Mouse (Mus musculus) olfactory bulb, adult 2 months (tissue): ENCODE results near the gene Plod2.

Source experiments
- CTCF ChIP-seq: fragments of 200-500 bp; IDR thresholded peaks from 2 replicates; pipeline ENCODE4 v1.5.1; 2012; ENCODE audit warnings: low read depth, mild to moderate bottlenecking, low read length, moderate library complexity; ENCODE audit not compliant: insufficient read depth
- POLR2A ChIP-seq: fragments of 200-500 bp; IDR thresholded peaks from 2 replicates; pipeline ENCODE4 v1.6.1; 2012; ENCODE audit warnings: mild to moderate bottlenecking, low read depth, low read length, moderate library complexity; ENCODE audit not compliant: insufficient read depth

DNA sequence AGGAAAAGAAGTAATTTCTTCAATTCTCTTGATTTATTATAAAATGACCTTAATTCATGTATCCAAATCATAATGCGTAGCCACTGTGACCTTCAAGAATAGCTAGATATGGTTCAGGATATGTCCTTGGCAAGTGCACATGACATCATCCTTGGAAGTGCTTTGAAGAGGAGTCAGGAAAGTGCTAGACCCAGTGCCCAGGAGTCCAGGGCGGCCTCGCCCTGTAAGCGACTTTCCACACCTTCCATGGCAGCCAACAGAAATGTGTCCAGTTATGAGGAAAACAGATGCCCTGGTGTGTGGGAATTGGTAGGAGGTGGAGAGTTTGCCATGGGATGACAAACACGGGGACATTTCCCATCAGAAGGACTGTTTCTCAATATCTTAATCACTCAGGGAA, 47.0 kb downstream of the Plod2 start:
- TF ChIP-seq POLR2A (no peak), CTCF (no peak)
